Mouse (Mus musculus): ENCODE results near the gene Rbm24. TPM values are rescaled to one million over a fixed set of nuclear protein-coding genes. Genes with fewer than 3 reads are reported as not detected.

Gene Rbm24
- 2.2 and 2.7 TPM in 2 replicates for polyA plus RNA-seq (2014; fragmentation: Nextera tagmentation; extraction: Ambion mirVana)

DNA sequence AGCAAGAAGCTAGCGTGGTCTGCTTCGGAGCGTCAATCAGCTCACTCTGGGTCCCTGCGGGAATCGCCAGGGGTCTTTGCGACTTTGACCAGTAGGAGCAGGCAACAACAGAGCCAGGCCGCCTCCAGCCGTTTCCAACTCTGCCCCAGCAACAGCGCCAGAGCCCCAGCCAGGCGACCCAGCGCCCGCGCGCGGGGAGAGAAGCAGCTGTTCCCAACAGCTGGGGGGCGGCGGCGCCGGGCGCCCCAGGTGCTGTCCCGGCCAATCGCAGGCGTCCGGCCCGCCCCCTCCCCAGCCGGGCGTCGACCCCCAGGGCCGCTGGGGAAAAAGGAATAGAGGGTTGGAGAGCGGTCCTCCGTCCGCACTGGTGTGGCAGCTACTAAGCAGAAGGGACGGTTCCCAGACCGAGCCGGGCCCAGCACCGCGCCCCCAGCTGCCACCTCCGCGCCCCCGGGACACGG is at the start of gene Rbm24:
Gene Rbm24 (plus strand): TSS at position 294 of the 461 bp plus-strand sequence.
- DNase-seq (peak; percentile 83), ATAC-seq (ENCODE audit: insufficient read depth) (peak; percentile 91)
- Histone ChIP-seq H3K4me1 (ENCODE audit: insufficient read depth) (no peaks in the 10 kb centered on the region), H3K9ac (peak within 1 kb of the TSS; percentile 72), H3K27me3 (ENCODE audit: insufficient read depth, low read length) (no peaks in the 10 kb centered on the region), H3K4me2 (peak within 1 kb of the TSS; percentile 93), H3K36me3 (ENCODE audit: insufficient read depth) (no peaks in the 10 kb centered on the region), H3K27ac (ENCODE audit: low read depth) (peak within 1 kb of the TSS; percentile 70; the same call in 1 of the 2 replicates), H3K9me3 (ENCODE audit: low read depth, low read length) (no peaks in the 10 kb centered on the region), H3K4me3 (ENCODE audit: low read depth, low read length) (peak within 1 kb of the TSS; percentile 59)
- peak; percentile 29; the same call in 1 of the 2 replicates for TF ChIP-seq CTCF (IDR thresholded peaks at IDR 0.05; ENCODE audit: low read depth)
- under 1% methylated on average over 34 of the region's 41 CpGs for WGBS

DNA sequence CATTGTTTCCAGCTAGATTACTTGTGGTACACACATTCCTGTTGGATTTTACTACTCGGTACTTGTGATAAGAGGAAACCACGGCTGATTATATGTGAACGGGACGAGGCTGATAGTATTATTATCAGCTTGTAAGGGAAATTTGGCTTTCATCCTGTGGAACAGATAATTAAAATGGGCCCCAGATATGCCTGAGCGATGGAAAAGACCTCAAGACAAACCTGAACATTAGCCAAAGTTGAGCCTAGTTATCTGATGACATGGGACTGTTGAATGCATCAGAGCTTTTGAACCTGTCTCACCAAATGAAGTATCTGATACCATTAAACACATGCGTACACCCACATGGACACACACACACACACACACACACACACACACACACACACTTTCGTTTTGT is 45.4 kb upstream of the Rbm24 start:
- no peak overlapping the region for H3K4me3 ChIP-seq (ENCODE audit: low read depth, low read length)
- ATAC-seq (ENCODE audit: insufficient read depth), result no peak
- H3K4me1 ChIP-seq (ENCODE audit: insufficient read depth), result no peaks in the 10 kb centered on the region
- no peaks in the 10 kb centered on the region for H3K36me3 ChIP-seq (ENCODE audit: insufficient read depth)
- H3K27me3 ChIP-seq (ENCODE audit: insufficient read depth, low read length), result no peaks in the 10 kb centered on the region
- H3K9me3 ChIP-seq (ENCODE audit: low read depth, low read length), result no peaks in the 10 kb centered on the region
- H3K4me2 ChIP-seq, result no peak overlapping the region
- no peak for TF ChIP-seq CTCF (IDR thresholded peaks at IDR 0.05; ENCODE audit: low read depth)
- H3K9ac ChIP-seq, result no peak overlapping the region
- 66% methylated on average over 7 of the region's 7 CpGs for WGBS
- H3K27ac ChIP-seq (ENCODE audit: low read depth), result no peak overlapping the region
- DNase-seq, result no peak

DNA sequence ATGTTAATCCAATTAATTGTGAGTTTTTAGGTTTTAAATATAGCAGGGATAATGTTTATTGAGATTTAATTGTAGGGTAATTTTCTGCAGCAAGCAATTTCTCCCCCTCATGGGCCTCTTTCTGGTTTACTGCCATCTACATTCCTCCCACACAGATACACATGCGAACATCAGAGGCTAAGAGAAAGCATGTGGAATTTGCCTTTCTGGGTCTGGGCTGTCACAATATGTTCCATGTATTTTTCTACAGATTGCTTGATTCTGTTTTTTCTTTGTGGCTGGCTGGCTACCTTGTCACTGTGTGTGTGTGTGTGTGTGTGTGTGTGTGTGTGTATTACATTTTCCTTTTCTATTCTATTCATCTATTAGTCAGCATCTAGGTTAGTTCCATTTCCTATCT is 42.9 kb upstream of the Rbm24 start:
- Histone ChIP-seq H3K27me3 (ENCODE audit: insufficient read depth, low read length) (no peaks in the 10 kb centered on the region), H3K4me1 (ENCODE audit: insufficient read depth) (no peaks in the 10 kb centered on the region), H3K4me2 (no peak overlapping the region), H3K4me3 (ENCODE audit: low read depth, low read length) (no peak overlapping the region), H3K9ac (no peak overlapping the region), H3K27ac (ENCODE audit: low read depth) (no peak overlapping the region), H3K9me3 (ENCODE audit: low read depth, low read length) (no peaks in the 10 kb centered on the region), H3K36me3 (ENCODE audit: insufficient read depth) (no peaks in the 10 kb centered on the region)
- WGBS, result 68% methylated on average over 1 of the region's 1 CpGs
- no peak for TF ChIP-seq CTCF (IDR thresholded peaks at IDR 0.05; ENCODE audit: low read depth)
- ATAC-seq (ENCODE audit: insufficient read depth) (no peak), DNase-seq (peak; percentile 13)

DNA sequence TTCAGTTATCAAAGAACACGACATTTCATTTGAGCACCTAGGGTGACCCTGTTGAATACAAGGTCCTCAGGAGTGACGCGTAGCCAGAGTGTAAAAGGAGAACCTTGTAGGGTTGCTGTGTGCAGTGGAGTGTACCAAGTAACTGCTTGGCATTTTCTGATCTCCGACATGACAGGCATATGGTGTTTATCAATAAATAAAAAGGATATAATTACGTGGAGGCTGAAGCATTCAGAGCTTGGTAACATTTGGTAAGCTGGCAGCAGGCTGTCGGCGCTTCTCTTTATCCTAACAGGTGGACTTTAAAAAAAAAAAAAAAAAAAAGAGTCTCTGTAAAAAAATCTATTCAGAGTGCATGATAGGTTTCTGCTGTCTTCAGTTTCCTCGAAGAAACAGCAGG is 30.8 kb upstream of the Rbm24 start:
- Histone ChIP-seq H3K9me3 (ENCODE audit: low read depth, low read length) (no peaks in the 10 kb centered on the region; the same call in 1 of the 2 replicates), H3K4me2 (no peak overlapping the region), H3K27ac (ENCODE audit: low read depth) (no peak overlapping the region), H3K4me1 (ENCODE audit: insufficient read depth) (no peaks in the 10 kb centered on the region), H3K9ac (no peak overlapping the region), H3K27me3 (ENCODE audit: insufficient read depth, low read length) (no peaks in the 10 kb centered on the region), H3K4me3 (ENCODE audit: low read depth, low read length) (no peak overlapping the region), H3K36me3 (ENCODE audit: insufficient read depth) (no peaks in the 10 kb centered on the region)
- WGBS, result 80% methylated on average over 8 of the region's 8 CpGs
- DNase-seq, result no peak
- ATAC-seq (ENCODE audit: insufficient read depth), result no peak
- no peak for TF ChIP-seq CTCF (IDR thresholded peaks at IDR 0.05; ENCODE audit: low read depth)

DNA sequence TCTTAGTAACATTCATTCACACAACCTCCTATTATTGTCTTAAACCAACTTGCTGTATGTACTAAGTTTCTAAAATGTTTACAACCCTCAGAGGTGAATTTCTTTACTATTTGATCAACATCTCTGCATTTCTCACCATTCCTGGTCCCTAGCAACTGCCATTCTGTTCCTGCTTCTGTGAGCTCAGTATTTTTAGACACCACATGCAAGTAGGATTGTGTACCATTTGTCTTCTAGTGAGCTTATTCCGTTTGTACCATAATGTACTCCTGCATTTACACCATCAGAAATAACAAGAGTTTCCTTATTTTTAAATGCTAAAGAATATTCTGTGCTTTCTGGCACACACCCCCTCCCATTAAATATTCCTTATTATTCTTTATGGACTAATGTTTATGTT is 26.6 kb upstream of the Rbm24 start:
- no peak for ATAC-seq (ENCODE audit: insufficient read depth)
- Histone ChIP-seq H3K27ac (ENCODE audit: low read depth) (no peak overlapping the region), H3K4me2 (no peak overlapping the region), H3K9me3 (ENCODE audit: low read depth, low read length) (no peaks in the 10 kb centered on the region; the same call in 1 of the 2 replicates), H3K27me3 (ENCODE audit: insufficient read depth, low read length) (no peaks in the 10 kb centered on the region), H3K4me1 (ENCODE audit: insufficient read depth) (no peaks in the 10 kb centered on the region), H3K9ac (no peak overlapping the region), H3K4me3 (ENCODE audit: low read depth, low read length) (no peak overlapping the region), H3K36me3 (ENCODE audit: insufficient read depth) (no peaks in the 10 kb centered on the region)
- TF ChIP-seq CTCF (IDR thresholded peaks at IDR 0.05; ENCODE audit: low read depth), result no peak
- DNase-seq, result no peak
- WGBS, result 84% methylated on average over 1 of the region's 1 CpGs

DNA sequence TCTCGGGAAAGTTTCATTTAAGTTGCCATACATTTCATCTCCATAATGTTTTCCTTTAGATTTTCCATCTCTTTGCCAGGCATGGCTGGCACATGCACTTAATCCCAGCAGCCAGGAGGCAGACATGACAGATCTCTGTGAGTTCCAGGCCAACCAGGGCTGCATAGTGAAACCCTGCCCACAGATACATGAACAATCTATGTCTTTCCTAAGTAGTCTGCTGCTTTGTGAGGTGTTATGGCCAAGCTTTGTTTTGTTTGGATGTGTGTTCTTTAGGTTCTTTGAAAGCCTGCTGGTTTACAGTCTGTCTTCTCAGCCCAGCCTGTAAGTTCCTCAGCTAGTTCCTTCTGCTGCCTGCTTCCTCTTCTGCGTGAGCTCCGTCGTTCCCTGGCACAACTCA is 25.3 kb upstream of the Rbm24 start:
- Histone ChIP-seq H3K4me2 (no peak overlapping the region), H3K27ac (ENCODE audit: low read depth) (no peak overlapping the region), H3K4me3 (ENCODE audit: low read depth, low read length) (no peak overlapping the region), H3K4me1 (ENCODE audit: insufficient read depth) (no peaks in the 10 kb centered on the region), H3K36me3 (ENCODE audit: insufficient read depth) (no peaks in the 10 kb centered on the region), H3K9ac (no peak overlapping the region), H3K27me3 (ENCODE audit: insufficient read depth, low read length) (no peaks in the 10 kb centered on the region), H3K9me3 (ENCODE audit: low read depth, low read length) (no peaks in the 10 kb centered on the region; the same call in 1 of the 2 replicates)
- no peak for ATAC-seq (ENCODE audit: insufficient read depth)
- 73% methylated on average over 4 of the region's 4 CpGs for WGBS
- DNase-seq, result no peak
- TF ChIP-seq CTCF (IDR thresholded peaks at IDR 0.05; ENCODE audit: low read depth), result no peak

DNA sequence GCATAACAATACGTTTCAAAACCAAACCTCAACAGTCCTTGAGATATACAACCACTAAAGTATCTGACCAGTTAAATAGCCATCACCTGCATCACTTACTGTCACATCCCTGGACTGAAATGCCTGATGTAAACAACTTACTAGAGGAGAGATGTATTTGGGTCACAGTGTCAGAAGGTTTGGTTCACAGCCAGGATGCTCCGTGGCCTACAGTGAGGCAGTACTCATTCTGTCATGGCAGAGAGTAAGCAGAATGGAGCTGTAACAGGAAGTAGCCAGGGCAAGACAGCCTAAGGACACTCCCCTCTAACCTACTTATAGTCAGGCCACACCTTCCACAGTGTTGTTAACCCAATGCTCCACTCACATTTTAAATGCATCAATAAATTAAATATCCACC is 24.3 kb upstream of the Rbm24 start:
- TF ChIP-seq CTCF (IDR thresholded peaks at IDR 0.05; ENCODE audit: low read depth), result no peak
- no peak overlapping the region for H3K4me2 ChIP-seq
- no peaks in the 10 kb centered on the region for H3K36me3 ChIP-seq (ENCODE audit: insufficient read depth)
- no peak overlapping the region for H3K4me3 ChIP-seq (ENCODE audit: low read depth, low read length)
- ATAC-seq (ENCODE audit: insufficient read depth) (no peak), DNase-seq (no peak)
- no peaks in the 10 kb centered on the region for H3K4me1 ChIP-seq (ENCODE audit: insufficient read depth)
- no peaks in the 10 kb centered on the region for H3K27me3 ChIP-seq (ENCODE audit: insufficient read depth, low read length)
- no peaks in the 10 kb centered on the region for H3K9me3 ChIP-seq (ENCODE audit: low read depth, low read length)
- no peak overlapping the region for H3K27ac ChIP-seq (ENCODE audit: low read depth)
- 44% methylated on average over 2 of the region's 2 CpGs for WGBS
- no peak overlapping the region for H3K9ac ChIP-seq

DNA sequence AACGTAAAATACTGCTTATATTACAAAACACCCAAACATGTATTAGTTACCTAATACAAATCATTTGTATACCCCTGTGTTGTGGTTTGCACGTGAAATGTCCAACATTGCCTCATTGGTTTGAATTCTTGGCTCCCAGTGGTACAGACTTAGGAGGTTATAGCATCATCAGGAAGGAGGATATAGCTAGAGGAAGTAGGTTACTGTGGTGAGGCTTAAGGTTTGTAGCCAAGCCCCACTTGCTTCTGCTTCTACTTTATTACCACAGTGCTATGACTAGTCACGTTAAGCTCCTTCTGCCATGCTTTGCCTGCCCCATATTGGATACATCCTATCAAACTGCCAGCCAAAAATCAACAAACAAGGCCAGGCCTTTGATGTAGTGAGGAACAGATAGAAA is 21.0 kb upstream of the Rbm24 start:
- H3K9ac ChIP-seq, result no peak overlapping the region
- ATAC-seq (ENCODE audit: insufficient read depth) (no peak), DNase-seq (no peak)
- no peaks in the 10 kb centered on the region for H3K36me3 ChIP-seq (ENCODE audit: insufficient read depth)
- H3K4me3 ChIP-seq (ENCODE audit: low read depth, low read length), result no peak overlapping the region
- no peaks in the 10 kb centered on the region for H3K27me3 ChIP-seq (ENCODE audit: insufficient read depth, low read length)
- no peaks in the 10 kb centered on the region for H3K9me3 ChIP-seq (ENCODE audit: low read depth, low read length)
- no peaks in the 10 kb centered on the region for H3K4me1 ChIP-seq (ENCODE audit: insufficient read depth)
- 62% methylated on average over 3 of the region's 3 CpGs for WGBS
- no peak overlapping the region for H3K4me2 ChIP-seq
- TF ChIP-seq CTCF (IDR thresholded peaks at IDR 0.05; ENCODE audit: low read depth), result no peak
- no peak overlapping the region for H3K27ac ChIP-seq (ENCODE audit: low read depth)
